Mouse (Mus musculus): Measurements from ENCODE around the gene Rapgef4. TPM values are rescaled to one million over a fixed set of nuclear protein-coding genes. Genes with fewer than 3 reads are reported as not detected.
"Not testable (repeated sequence)": the region's sequence is repeated elsewhere in the genome, so short reads cannot be mapped to it uniquely, and the experiment has no call there.

The Rapgef4 gene
- polyA plus RNA-seq, 1 experiment from 2014 or later = 4.4 TPM

DNA sequence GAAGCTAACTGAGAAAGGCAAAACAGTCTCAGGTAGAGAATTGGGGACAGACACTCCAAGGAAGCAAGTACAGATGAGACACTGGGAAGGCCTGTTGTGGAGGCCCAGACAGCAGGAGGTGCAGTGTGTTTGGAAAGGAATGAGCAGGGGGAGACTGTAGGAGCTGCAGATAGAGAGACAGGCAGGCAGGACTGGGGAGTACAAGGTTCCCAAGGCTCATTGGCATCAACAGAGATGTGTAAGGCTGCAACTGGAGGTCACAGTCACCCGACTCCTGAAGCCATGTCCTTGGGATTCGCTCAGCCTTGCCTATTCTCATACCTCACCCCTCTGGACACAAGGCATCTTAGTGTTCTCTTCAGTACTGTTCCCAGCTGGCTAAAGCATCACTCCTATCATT, 145.4 kb downstream of the Rapgef4 start:
- Histone ChIP-seq H3K4me3 (ENCODE audit: low read depth, low read length) (no peak overlapping the region), H3K9ac (replicated peaks; ENCODE audit: low read depth, low read length) (no peak overlapping the region), H3K36me3 (ENCODE audit: control insufficient read depth, insufficient read depth, low read length) (no peaks in the 10 kb centered on the region), H3K4me2 (replicated peaks; ENCODE audit: low read depth, low read length) (no peak overlapping the region), H3K27ac (ENCODE audit: low read length) (no peak overlapping the region), H3K9me3 (ENCODE audit: control insufficient read depth, low read depth, low read length) (no peaks in the 10 kb centered on the region), H3K4me1 (ENCODE audit: control insufficient read depth, insufficient read depth, low read length) (no peaks in the 10 kb centered on the region), H3K27me3 (ENCODE audit: control insufficient read depth, insufficient read depth, low read length) (no peaks in the 10 kb centered on the region)
- WGBS = 74% methylated on average over 2 of the region's 2 CpGs
- ATAC-seq (ENCODE audit: insufficient number of reproducible peaks, insufficient read depth, low FRiP score, low read depth) = no peak

DNA sequence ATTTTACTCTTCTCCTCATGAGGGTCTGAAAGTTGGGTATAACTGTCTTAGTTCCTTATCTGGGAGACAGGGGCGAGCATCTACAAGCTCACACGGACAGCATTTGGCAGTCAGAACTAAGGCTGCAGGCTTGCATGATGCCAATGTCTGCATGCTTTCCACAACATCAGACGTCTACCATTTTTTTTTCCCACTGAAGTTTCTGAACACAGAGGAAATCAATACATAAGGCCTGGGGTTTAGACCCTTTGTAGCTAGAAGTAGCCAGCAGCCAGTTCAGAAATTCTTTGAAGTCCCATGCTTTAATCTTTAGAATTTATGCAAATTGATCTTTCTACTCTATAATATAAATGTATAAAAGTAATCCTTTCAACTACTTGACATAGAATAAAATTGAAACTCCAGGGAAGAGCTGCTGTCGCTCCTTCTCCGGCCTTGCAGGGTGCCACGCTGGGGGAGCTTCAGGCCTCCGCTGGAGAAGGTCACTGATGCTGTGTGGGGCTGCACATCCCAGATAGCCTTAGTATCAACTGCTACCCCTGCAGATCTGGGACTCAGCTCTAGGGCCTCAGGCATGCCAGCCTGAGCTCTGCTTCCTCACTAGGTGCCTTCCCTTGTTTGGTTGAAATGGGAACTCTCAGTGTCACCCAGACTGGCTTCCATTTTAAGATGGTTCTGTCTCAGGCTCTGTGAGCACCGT, 148.7 kb downstream of the Rapgef4 start:
- Histone ChIP-seq H3K4me2 (replicated peaks; ENCODE audit: low read depth, low read length) (no peak overlapping the region), H3K36me3 (ENCODE audit: control insufficient read depth, insufficient read depth, low read length) (no peaks in the 10 kb centered on the region), H3K9ac (replicated peaks; ENCODE audit: low read depth, low read length) (no peak overlapping the region), H3K9me3 (ENCODE audit: control insufficient read depth, low read depth, low read length) (no peaks in the 10 kb centered on the region), H3K27me3 (ENCODE audit: control insufficient read depth, insufficient read depth, low read length) (no peaks in the 10 kb centered on the region), H3K4me3 (ENCODE audit: low read depth, low read length) (no peak overlapping the region), H3K27ac (ENCODE audit: low read length) (no peak overlapping the region), H3K4me1 (ENCODE audit: control insufficient read depth, insufficient read depth, low read length) (no peaks in the 10 kb centered on the region)
- WGBS = 88% methylated on average over 8 of the region's 8 CpGs
- no peak for ATAC-seq (ENCODE audit: insufficient number of reproducible peaks, insufficient read depth, low FRiP score, low read depth)

DNA sequence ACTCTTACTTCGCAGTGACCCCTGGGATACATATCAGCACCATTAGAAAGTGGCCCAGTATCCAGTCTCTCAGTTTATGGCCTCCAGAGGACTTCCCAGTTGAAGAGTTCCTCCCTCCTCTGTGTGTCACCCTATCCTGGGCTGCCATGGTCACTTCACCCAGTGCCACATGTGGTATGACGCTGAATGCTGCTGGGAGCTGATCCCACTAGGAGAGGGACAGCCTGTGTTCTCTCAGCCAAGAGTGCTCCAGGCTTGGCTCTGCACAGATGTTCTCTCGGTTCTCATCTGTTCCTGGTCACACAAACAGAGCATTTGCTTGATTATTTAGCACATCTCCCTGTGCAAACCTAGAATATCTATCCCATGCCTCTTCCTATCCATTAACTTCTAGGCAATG, 151.2 kb downstream of the Rapgef4 start:
- H3K9ac ChIP-seq (replicated peaks; ENCODE audit: low read depth, low read length) = no peak overlapping the region
- H3K36me3 ChIP-seq (ENCODE audit: control insufficient read depth, insufficient read depth, low read length) = no peaks in the 10 kb centered on the region
- no peak for ATAC-seq (ENCODE audit: insufficient number of reproducible peaks, insufficient read depth, low FRiP score, low read depth)
- H3K27me3 ChIP-seq (ENCODE audit: control insufficient read depth, insufficient read depth, low read length) = no peaks in the 10 kb centered on the region
- H3K4me3 ChIP-seq (ENCODE audit: low read depth, low read length) = no peak overlapping the region
- 83% methylated on average over 3 of the region's 3 CpGs for WGBS
- H3K27ac ChIP-seq (ENCODE audit: low read length) = no peak overlapping the region
- no peaks in the 10 kb centered on the region for H3K4me1 ChIP-seq (ENCODE audit: control insufficient read depth, insufficient read depth, low read length)
- no peaks in the 10 kb centered on the region for H3K9me3 ChIP-seq (ENCODE audit: control insufficient read depth, low read depth, low read length)
- H3K4me2 ChIP-seq (replicated peaks; ENCODE audit: low read depth, low read length) = no peak overlapping the region

DNA sequence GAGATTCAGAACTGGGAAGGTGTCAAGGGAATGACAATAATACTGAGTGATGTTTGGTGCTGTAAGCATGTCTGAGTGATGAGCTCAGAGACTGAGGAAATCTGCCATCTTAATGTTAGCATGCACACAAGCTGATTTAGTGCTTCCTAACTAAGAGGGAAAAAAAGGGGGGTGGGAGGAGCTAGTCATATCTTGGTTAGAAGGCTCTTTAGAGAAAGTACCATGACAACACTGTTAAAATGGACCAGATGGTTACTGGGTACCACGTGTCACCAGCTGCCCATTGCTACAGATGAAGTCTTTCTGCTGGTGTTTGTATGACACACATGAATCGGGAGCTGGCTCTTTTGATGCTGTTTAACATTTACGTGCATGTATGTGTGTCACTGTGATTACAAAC, 155.0 kb downstream of the Rapgef4 start:
- no peak overlapping the region for H3K9ac ChIP-seq (replicated peaks; ENCODE audit: low read depth, low read length)
- no peak overlapping the region for H3K4me2 ChIP-seq (replicated peaks; ENCODE audit: low read depth, low read length)
- no peaks in the 10 kb centered on the region for H3K4me1 ChIP-seq (ENCODE audit: control insufficient read depth, insufficient read depth, low read length)
- no peak overlapping the region for H3K27ac ChIP-seq (ENCODE audit: low read length)
- H3K9me3 ChIP-seq (ENCODE audit: control insufficient read depth, low read depth, low read length) = no peaks in the 10 kb centered on the region
- no peaks in the 10 kb centered on the region for H3K27me3 ChIP-seq (ENCODE audit: control insufficient read depth, insufficient read depth, low read length)
- H3K36me3 ChIP-seq (ENCODE audit: control insufficient read depth, insufficient read depth, low read length) = no peaks in the 10 kb centered on the region
- ATAC-seq (ENCODE audit: insufficient number of reproducible peaks, insufficient read depth, low FRiP score, low read depth) = no peak
- H3K4me3 ChIP-seq (ENCODE audit: low read depth, low read length) = no peak overlapping the region
- WGBS = 61% methylated on average over 3 of the region's 3 CpGs

DNA sequence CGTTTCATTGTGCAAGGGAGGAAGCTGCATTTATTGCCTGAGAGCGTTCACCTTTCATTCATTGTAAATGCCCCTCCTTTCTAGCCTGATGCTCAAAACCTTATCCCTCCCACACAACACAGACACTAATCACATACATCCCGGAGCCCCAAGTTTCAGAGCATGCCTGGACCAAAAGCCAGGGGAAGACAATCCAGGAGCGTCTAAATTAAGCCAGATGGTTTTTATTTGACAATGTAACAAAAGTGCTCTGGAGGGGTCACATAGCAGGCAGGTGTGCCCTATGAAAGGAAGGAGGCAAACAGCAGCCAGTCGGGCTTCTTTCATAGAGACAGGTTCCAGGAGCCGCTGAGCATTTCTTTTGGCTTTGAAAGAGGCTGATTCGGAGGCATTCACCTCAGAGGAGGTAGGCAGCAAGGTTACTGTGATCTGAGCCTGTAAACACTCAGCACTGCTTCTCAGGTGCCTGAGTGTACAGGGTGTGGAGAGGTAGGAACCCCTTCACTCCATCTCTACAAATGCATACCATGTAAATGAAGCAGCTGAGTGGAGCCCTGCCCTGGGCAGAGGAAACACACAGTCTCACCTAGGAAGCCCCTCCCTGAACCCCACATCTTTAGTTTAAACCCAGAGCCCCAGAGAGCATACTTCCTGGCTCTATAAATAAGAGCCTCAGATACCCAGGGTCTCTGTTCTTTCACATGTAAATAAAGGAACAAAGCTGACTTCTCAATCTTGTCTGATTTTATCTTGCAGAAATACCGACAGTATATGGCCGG, 155.6 kb downstream of the Rapgef4 start:
- no peaks in the 10 kb centered on the region for H3K4me1 ChIP-seq (ENCODE audit: control insufficient read depth, insufficient read depth, low read length)
- 38% methylated on average over 9 of the region's 9 CpGs for WGBS
- H3K4me2 ChIP-seq (replicated peaks; ENCODE audit: low read depth, low read length) = no peak overlapping the region
- H3K27ac ChIP-seq (ENCODE audit: low read length) = no peak overlapping the region
- no peaks in the 10 kb centered on the region for H3K27me3 ChIP-seq (ENCODE audit: control insufficient read depth, insufficient read depth, low read length)
- H3K36me3 ChIP-seq (ENCODE audit: control insufficient read depth, insufficient read depth, low read length) = no peaks in the 10 kb centered on the region
- H3K4me3 ChIP-seq (ENCODE audit: low read depth, low read length) = no peak overlapping the region
- no peak overlapping the region for H3K9ac ChIP-seq (replicated peaks; ENCODE audit: low read depth, low read length)
- H3K9me3 ChIP-seq (ENCODE audit: control insufficient read depth, low read depth, low read length) = no peaks in the 10 kb centered on the region
- no peak for ATAC-seq (ENCODE audit: insufficient number of reproducible peaks, insufficient read depth, low FRiP score, low read depth)

DNA sequence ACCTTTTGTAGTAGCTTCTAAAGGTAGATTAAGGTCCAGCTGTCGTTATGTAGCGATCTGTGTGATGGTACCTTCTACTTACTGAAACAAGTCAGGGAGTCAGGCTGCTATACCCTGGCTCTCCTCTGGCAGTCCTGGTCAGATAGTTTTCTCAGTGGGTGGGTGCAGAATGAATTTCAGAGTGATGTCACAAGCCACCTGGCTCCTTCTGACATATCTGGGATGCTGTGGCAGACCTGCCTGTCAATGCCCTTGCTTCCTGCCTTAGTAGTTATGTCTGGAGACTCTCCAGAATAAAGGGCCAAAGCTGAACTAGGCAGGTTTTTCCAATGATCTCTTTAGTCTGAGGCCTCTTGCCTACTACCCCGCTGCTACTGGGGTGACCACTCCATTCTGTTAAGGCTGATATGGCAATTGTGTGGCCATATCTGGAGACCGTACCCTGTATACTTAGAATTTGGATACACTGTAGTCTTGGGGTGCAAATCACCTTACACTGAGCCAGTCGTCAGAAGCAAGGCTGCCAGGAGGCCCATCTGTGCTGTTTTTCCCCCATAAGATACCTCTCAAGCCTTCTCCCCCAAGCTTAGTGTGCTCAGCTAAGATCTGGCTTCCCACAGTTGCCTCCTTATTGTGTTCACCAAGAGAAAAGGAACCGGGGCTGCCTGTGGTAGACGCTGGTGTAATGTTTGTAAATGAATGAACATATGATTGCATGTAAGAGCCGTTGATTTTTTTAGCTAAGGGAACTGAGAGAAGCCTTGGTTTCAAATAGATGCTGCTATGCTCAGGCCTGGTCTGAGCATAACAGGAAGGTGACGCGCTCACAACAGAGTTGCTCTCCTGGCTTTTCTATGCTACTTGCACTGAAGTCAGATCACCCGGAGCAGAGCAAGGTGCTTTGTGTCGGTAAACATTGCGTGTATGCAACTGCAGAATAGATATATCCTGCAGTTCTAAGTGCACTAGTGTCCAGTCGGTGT, 159.1 kb downstream of the Rapgef4 start:
- ATAC-seq (ENCODE audit: insufficient number of reproducible peaks, insufficient read depth, low FRiP score, low read depth) = no peak
- no peaks in the 10 kb centered on the region for H3K27me3 ChIP-seq (ENCODE audit: control insufficient read depth, insufficient read depth, low read length)
- 78% methylated on average over 14 of the region's 14 CpGs for WGBS
- H3K4me2 ChIP-seq (replicated peaks; ENCODE audit: low read depth, low read length) = no peak overlapping the region
- H3K27ac ChIP-seq (ENCODE audit: low read length) = no peak overlapping the region
- H3K9me3 ChIP-seq (ENCODE audit: control insufficient read depth, low read depth, low read length) = no peaks in the 10 kb centered on the region
- H3K4me3 ChIP-seq (ENCODE audit: low read depth, low read length) = no peak overlapping the region
- no peaks in the 10 kb centered on the region for H3K4me1 ChIP-seq (ENCODE audit: control insufficient read depth, insufficient read depth, low read length)
- no peak overlapping the region for H3K9ac ChIP-seq (replicated peaks; ENCODE audit: low read depth, low read length)
- H3K36me3 ChIP-seq (ENCODE audit: control insufficient read depth, insufficient read depth, low read length) = no peaks in the 10 kb centered on the region

DNA sequence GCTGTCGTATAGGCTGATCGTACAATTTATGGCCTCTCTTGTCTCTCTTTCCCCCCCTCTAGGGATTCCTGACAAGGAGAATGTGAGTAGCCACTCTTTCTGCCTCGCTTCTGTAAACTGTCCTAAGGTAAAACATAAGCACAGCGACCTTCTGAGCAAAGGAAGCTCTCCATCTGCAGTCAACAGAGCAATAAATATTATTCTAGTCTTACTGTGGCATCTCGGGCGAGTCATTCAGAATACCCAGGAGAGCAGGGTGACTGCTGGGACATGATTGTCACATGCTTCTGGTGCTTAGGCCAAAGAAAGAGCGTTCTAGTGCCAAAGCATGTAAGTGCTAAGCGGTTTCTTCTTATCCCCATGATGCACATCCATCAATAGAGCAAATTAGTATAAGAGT, 160.1 kb downstream of the Rapgef4 start:
- Histone ChIP-seq H3K27me3 (ENCODE audit: control insufficient read depth, insufficient read depth, low read length) (no peaks in the 10 kb centered on the region), H3K4me2 (replicated peaks; ENCODE audit: low read depth, low read length) (no peak overlapping the region), H3K4me3 (ENCODE audit: low read depth, low read length) (no peak overlapping the region), H3K9ac (replicated peaks; ENCODE audit: low read depth, low read length) (no peak overlapping the region), H3K36me3 (ENCODE audit: control insufficient read depth, insufficient read depth, low read length) (no peaks in the 10 kb centered on the region), H3K27ac (ENCODE audit: low read length) (no peak overlapping the region), H3K4me1 (ENCODE audit: control insufficient read depth, insufficient read depth, low read length) (peaks cover 5% of the 10 kb centered on the region; the same call in 1 of the 2 replicates), H3K9me3 (ENCODE audit: control insufficient read depth, low read depth, low read length) (no peaks in the 10 kb centered on the region)
- WGBS = 41% methylated on average over 8 of the region's 8 CpGs
- no peak for ATAC-seq (ENCODE audit: insufficient number of reproducible peaks, insufficient read depth, low FRiP score, low read depth)

DNA sequence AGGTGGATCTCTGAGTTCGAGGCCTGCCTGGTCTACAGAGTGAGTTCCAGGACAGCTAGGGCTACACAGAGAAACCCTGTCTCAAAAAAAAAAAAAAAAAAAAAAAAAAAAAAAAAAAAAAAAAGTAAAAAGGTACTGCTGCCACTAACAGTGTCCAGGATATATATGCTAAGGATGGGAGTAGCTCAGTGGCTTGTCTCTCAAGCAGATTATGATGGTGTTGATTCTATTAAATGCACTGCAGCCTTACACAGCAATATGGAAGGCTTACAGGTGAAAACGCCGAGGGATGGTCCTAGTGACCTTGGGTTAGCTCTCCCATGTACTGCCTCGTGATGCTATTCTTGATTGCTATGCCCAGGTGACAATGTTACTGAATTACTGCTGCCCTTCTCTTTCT, 160.7 kb downstream of the Rapgef4 start:
- H3K4me1 ChIP-seq (ENCODE audit: control insufficient read depth, insufficient read depth, low read length); H3K9me3 ChIP-seq (ENCODE audit: control insufficient read depth, low read depth, low read length); H3K27ac ChIP-seq (ENCODE audit: low read length); H3K4me3 ChIP-seq (ENCODE audit: low read depth, low read length); H3K36me3 ChIP-seq (ENCODE audit: control insufficient read depth, insufficient read depth, low read length); H3K9ac ChIP-seq (replicated peaks; ENCODE audit: low read depth, low read length); H3K4me2 ChIP-seq (replicated peaks; ENCODE audit: low read depth, low read length); H3K27me3 ChIP-seq (ENCODE audit: control insufficient read depth, insufficient read depth, low read length); ATAC-seq (ENCODE audit: insufficient number of reproducible peaks, insufficient read depth, low FRiP score, low read depth): not testable (repeated sequence)
- 89% methylated on average over 4 of the region's 4 CpGs for WGBS
